Mouse (Mus musculus): ENCODE measurements around the gene Myo19. TPM values are rescaled to one million over a fixed set of nuclear protein-coding genes. Genes with fewer than 3 reads are reported as not detected.

Myo19 gene
- polyA plus RNA-seq, 1 experiment from 2014 or later: 3.6 TPM

- Histone ChIP-seq H3K27ac (ENCODE audit: low read depth, low read length) (no peak overlapping the region), H3K9ac (ENCODE audit: low read depth, low read length) (no peak overlapping the region), H3K4me1 (replicated peaks; ENCODE audit: control insufficient read depth, insufficient read depth, low read length) (peaks cover 4% of the 10 kb centered on the region), H3K36me3 (ENCODE audit: control insufficient read depth, insufficient read depth) (peaks cover 42% of the 10 kb centered on the region), H3K9me3 (ENCODE audit: control insufficient read depth) (no peaks in the 10 kb centered on the region), H3K27me3 (replicated peaks; ENCODE audit: control insufficient read depth, insufficient read depth, low read length) (no peaks in the 10 kb centered on the region), H3K4me3 (ENCODE audit: low read depth, low read length) (no peak overlapping the region), H3K4me2 (replicated peaks; ENCODE audit: low read depth) (no peak overlapping the region)
- WGBS: 86% methylated on average over 4 of the region's 4 CpGs
- no peak for TF ChIP-seq CTCF (IDR thresholded peaks at IDR 0.05; ENCODE audit: low read depth)
- no peak for ATAC-seq
Observed at GRCm38 (mm10) chr11:84885238-84885637, 5.3 kb downstream of the Myo19 start.

- 71% methylated on average over 5 of the region's 5 CpGs for WGBS
- Histone ChIP-seq H3K36me3 (ENCODE audit: control insufficient read depth, insufficient read depth) (peaks cover 42% of the 10 kb centered on the region), H3K4me1 (replicated peaks; ENCODE audit: control insufficient read depth, insufficient read depth, low read length) (peaks cover 1% of the 10 kb centered on the region), H3K9me3 (ENCODE audit: control insufficient read depth) (no peaks in the 10 kb centered on the region), H3K4me2 (replicated peaks; ENCODE audit: low read depth) (no peak overlapping the region), H3K27ac (ENCODE audit: low read depth, low read length) (peak overlapping the region; percentile 82), H3K4me3 (ENCODE audit: low read depth, low read length) (no peak overlapping the region), H3K9ac (ENCODE audit: low read depth, low read length) (no peak overlapping the region), H3K27me3 (replicated peaks; ENCODE audit: control insufficient read depth, insufficient read depth, low read length) (no peaks in the 10 kb centered on the region)
- no peak for ATAC-seq
- TF ChIP-seq CTCF (IDR thresholded peaks at IDR 0.05; ENCODE audit: low read depth): no peak
Observed at GRCm38 (mm10) chr11:84886236-84886635, 6.3 kb downstream of the Myo19 start.

GRCm38 (mm10) chr11:84886767-84887511 is 7.0 kb downstream of the Myo19 start:
- Histone ChIP-seq H3K4me3 (ENCODE audit: low read depth, low read length) (no peak overlapping the region), H3K27me3 (replicated peaks; ENCODE audit: control insufficient read depth, insufficient read depth, low read length) (no peaks in the 10 kb centered on the region), H3K9me3 (ENCODE audit: control insufficient read depth) (no peaks in the 10 kb centered on the region), H3K4me2 (replicated peaks; ENCODE audit: low read depth) (no peak overlapping the region; the same call in 1 of the 2 replicates), H3K36me3 (ENCODE audit: control insufficient read depth, insufficient read depth) (peaks cover 44% of the 10 kb centered on the region), H3K9ac (ENCODE audit: low read depth, low read length) (no peak overlapping the region), H3K4me1 (replicated peaks; ENCODE audit: control insufficient read depth, insufficient read depth, low read length) (no peaks in the 10 kb centered on the region), H3K27ac (ENCODE audit: low read depth, low read length) (peak overlapping the region; percentile 86)
- TF ChIP-seq CTCF (IDR thresholded peaks at IDR 0.05; ENCODE audit: low read depth): 0 out of 2 replicates have a peak, but pooled peaks have one; percentile 3
- peak; percentile 87 for ATAC-seq
- WGBS: 51% methylated on average over 11 of the region's 11 CpGs

GRCm38 (mm10) chr11:84888025-84888424 is 8.1 kb downstream of the Myo19 start:
- WGBS: 97% methylated on average over 8 of the region's 8 CpGs
- ATAC-seq: no peak

GRCm38 (mm10) chr11:84889492-84889891 is 9.5 kb downstream of the Myo19 start:
- no peak for TF ChIP-seq CTCF (IDR thresholded peaks at IDR 0.05; ENCODE audit: low read depth)

More at GRCm38 (mm10) chr11:84888025-84888424, 8.1 kb downstream of the Myo19 start:
- Histone ChIP-seq H3K4me3 (ENCODE audit: low read depth, low read length) (no peak overlapping the region), H3K36me3 (ENCODE audit: control insufficient read depth, insufficient read depth) (peaks cover 40% of the 10 kb centered on the region), H3K27ac (ENCODE audit: low read depth, low read length) (no peak overlapping the region), H3K4me2 (replicated peaks; ENCODE audit: low read depth) (no peak overlapping the region), H3K9ac (ENCODE audit: low read depth, low read length) (no peak overlapping the region), H3K4me1 (replicated peaks; ENCODE audit: control insufficient read depth, insufficient read depth, low read length) (no peaks in the 10 kb centered on the region), H3K27me3 (replicated peaks; ENCODE audit: control insufficient read depth, insufficient read depth, low read length) (no peaks in the 10 kb centered on the region), H3K9me3 (ENCODE audit: control insufficient read depth) (no peaks in the 10 kb centered on the region)
- TF ChIP-seq CTCF (IDR thresholded peaks at IDR 0.05; ENCODE audit: low read depth): no peak

GRCm38 (mm10) chr11:84891705-84892104 is 11.8 kb downstream of the Myo19 start:
- WGBS: 93% methylated on average over 7 of the region's 7 CpGs
- no peak overlapping the region for H3K4me3 ChIP-seq (ENCODE audit: low read depth, low read length)
- H3K27me3 ChIP-seq (replicated peaks; ENCODE audit: control insufficient read depth, insufficient read depth, low read length): no peaks in the 10 kb centered on the region
- no peak overlapping the region for H3K4me2 ChIP-seq (replicated peaks; ENCODE audit: low read depth)
- no peak overlapping the region for H3K9ac ChIP-seq (ENCODE audit: low read depth, low read length)
- no peaks in the 10 kb centered on the region for H3K4me1 ChIP-seq (replicated peaks; ENCODE audit: control insufficient read depth, insufficient read depth, low read length)
- H3K27ac ChIP-seq (ENCODE audit: low read depth, low read length): no peak overlapping the region
- peaks cover 37% of the 10 kb centered on the region for H3K36me3 ChIP-seq (ENCODE audit: control insufficient read depth, insufficient read depth)
- no peak for TF ChIP-seq CTCF (IDR thresholded peaks at IDR 0.05; ENCODE audit: low read depth)
- no peak for ATAC-seq
- no peaks in the 10 kb centered on the region for H3K9me3 ChIP-seq (ENCODE audit: control insufficient read depth)

More at GRCm38 (mm10) chr11:84889492-84889891, 9.5 kb downstream of the Myo19 start:
- no peak for ATAC-seq
- Histone ChIP-seq H3K36me3 (ENCODE audit: control insufficient read depth, insufficient read depth) (peaks cover 33% of the 10 kb centered on the region), H3K9ac (ENCODE audit: low read depth, low read length) (no peak overlapping the region), H3K4me3 (ENCODE audit: low read depth, low read length) (no peak overlapping the region), H3K27me3 (replicated peaks; ENCODE audit: control insufficient read depth, insufficient read depth, low read length) (no peaks in the 10 kb centered on the region), H3K4me1 (replicated peaks; ENCODE audit: control insufficient read depth, insufficient read depth, low read length) (no peaks in the 10 kb centered on the region), H3K4me2 (replicated peaks; ENCODE audit: low read depth) (no peak overlapping the region), H3K9me3 (ENCODE audit: control insufficient read depth) (no peaks in the 10 kb centered on the region), H3K27ac (ENCODE audit: low read depth, low read length) (no peak overlapping the region)
- 41% methylated on average over 2 of the region's 2 CpGs for WGBS
